Mouse (Mus musculus) fibroblast of lung, adult 2 months (primary cell): ENCODE measurements around the gene Clpp.
A peak's percentile ranks its signal among the peaks of the same experiment; 100 is the strongest.

Source experiments
- DNase-seq: peaks from one replicate; pipeline ENCODE4 v3.0.0-alpha.2; 2011; ENCODE audit warnings: low read depth

Clpp gene

GRCm38 (mm10) chr17:56990115-56990746, at the start of gene Clpp:
Gene Clpp (plus strand): TSS chr17:56990305.
- DNase-seq, result peak; percentile 92

DNA sequence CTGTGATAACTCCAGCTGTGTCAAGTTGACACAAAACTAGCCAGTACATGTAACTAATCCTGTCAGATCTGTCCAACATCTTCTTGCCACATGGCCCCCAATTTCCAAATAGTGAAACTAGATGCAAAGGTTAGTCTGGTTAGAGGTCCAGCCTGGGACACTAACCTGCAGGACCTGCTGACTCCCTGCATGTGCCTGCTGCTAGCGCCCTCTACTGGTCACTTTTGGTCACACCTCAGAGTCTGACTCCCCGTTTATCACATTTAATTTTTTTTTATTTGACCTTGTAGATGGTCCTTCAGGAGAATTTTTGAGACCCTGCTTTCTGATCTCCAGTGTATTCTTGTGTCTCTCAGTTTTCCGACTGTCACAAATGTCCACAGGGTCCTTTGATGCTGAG, 39.2 kb upstream of the Clpp start:
- DNase-seq, result no peak

GRCm38 (mm10) chr17:56952639-56953038, 37.5 kb upstream of the Clpp start:
- no peak for DNase-seq

- no peak for DNase-seq
Observed at GRCm38 (mm10) chr17:56954871-56955270, 35.2 kb upstream of the Clpp start.

- no peak for DNase-seq
Observed at GRCm38 (mm10) chr17:56957763-56958429, 32.2 kb upstream of the Clpp start.

- no peak for DNase-seq
Observed at GRCm38 (mm10) chr17:56958667-56959066, 31.4 kb upstream of the Clpp start.

GRCm38 (mm10) chr17:56961880-56962279, 28.2 kb upstream of the Clpp start:
- DNase-seq, result no peak

DNA sequence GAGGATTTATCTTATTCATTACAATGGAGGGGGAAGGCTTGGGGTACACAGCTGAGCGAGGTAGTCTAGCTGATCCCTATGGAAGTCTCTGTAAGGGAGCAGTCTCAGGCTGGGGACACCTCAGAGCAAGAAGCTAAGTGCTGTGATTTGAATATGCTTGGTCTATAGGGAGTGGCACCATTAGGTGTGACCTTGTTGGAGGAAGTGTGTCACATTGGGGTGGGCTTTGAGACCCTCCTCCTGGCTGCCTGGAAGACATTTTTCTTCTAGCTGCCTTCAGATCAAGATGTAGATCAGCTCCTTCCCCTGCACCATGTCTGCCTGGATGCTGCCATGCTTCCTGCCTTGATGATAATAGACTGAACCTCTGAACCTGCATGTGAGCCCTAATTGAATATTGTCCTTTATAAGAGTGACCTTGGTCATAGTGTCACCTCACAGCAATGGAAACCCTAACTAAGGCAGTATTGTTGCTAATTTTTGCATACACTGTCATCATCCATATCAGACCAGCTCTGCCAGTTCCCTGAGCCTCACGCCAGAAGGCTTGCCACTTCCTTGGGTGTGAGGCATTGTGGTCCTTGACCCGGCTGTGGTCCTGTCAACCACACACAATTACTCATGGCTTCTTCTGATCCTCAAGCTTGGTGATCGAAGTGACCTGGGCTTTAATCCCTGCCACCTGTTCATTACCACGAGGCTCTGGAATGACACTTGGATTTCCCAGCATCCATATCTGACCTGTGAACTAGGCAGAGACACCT, 27.3 kb upstream of the Clpp start:
- no peak for DNase-seq

GRCm38 (mm10) chr17:56963646-56964045, 26.5 kb upstream of the Clpp start:
- DNase-seq, result no peak

DNA sequence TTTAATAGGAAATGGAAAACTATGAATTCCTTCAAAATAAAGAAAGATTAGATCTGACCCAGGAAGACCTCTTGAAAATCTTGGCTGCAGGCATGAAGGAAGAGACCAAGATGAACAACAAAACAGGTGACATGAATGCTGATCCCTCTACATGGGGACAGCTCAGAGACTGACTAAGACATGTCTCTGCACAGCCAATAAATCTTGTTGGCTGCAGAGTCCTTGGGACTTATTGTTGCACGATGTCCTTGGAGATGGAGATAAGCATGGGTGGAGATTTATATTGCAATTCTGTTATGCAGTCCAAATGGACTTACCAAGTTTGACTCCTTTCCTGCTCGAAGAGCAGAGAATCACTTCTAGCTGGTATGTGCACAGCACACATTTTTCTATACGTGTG, 20.8 kb upstream of the Clpp start:
- no peak for DNase-seq

GRCm38 (mm10) chr17:56970081-56970480, 20.0 kb upstream of the Clpp start:
- DNase-seq, result no peak

DNA sequence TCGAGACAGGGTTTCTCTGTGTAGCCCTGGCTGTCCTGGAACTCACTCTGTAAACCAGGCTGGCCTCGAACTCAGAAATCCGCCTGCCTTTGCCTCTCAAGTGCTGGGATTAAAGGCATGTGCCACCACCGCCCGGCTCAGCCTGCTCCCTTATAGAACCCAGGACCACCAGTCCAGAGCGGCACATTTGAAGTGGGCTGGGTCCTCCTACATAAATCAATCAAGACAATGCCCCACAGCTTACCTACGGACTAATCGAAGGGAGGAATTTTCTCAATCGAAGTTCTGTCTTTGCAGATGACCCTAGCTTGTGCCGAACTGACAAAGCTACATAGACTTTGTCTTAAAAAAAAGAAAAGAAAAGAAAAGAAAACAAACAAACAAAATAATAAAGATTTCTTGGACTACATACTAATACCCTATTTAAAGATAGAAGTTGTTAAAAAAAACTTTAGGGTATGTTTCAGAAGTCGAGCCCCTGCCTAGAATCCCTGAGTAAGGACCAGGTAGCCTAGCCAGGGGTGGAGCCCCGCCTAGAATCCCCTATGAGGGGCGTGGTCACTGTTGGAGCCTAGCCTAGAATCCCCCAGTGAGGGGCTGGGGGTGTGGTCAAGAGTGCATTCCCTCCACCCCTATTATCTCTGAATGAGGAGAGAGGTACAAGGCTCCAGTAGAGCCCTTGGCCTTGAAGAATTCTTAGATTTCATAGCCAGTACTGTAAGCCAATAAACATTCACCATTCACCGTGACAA, 16.0 kb upstream of the Clpp start:
- no peak for DNase-seq

- DNase-seq, result no peak
Observed at GRCm38 (mm10) chr17:56974708-56975240, 15.3 kb upstream of the Clpp start.

- no peak for DNase-seq
Observed at GRCm38 (mm10) chr17:56975391-56975790, 14.7 kb upstream of the Clpp start.

GRCm38 (mm10) chr17:56976531-56977390, 13.3 kb upstream of the Clpp start:
- no peak for DNase-seq

- no peak for DNase-seq
Observed at GRCm38 (mm10) chr17:56979524-56979923, 10.6 kb upstream of the Clpp start.

DNA sequence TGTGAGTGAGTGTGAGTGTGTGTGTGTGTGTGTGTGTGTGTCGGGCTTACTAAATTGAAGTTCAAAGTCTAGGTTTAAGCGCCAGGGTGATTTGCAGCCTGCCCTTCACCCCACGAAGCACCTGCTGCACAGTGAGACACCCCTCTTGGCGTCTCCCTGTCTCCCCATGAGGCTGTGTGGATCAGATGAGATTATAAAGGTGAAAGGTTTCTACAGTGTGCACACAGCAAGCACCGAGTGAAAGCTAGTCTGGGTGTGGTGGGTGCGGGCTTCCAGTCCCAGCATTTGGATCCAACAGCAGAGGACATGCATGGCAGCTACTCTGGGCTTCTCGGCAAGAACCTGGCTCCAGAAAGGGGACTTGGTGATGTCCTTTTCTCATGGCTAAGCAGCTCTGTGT, 9.1 kb upstream of the Clpp start:
- DNase-seq, result no peak

- DNase-seq, result no peak
Observed at GRCm38 (mm10) chr17:56982013-56982412, 8.1 kb upstream of the Clpp start, which contains the start of gene Acer1. Gene Acer1 (minus strand): TSS chr17:56982126.

DNA sequence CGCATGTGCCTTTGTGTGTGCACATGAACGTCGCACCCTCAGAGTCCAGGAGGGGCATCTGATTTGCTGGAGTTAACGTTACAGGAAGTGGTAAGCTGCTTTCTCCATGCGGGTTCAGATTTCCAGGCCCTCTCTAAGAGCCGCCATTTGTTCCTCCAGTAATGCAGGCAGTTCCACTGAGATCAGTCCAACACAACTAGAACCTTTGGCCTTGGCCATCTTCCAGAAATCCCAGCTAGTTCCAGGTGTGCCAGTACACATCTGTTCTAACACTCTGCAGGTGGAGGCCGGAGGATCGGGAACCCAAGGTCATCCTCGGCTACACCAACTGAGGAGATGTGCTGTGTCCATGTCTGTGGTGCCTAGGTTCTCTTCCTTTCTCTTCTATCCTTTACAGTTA, 5.2 kb upstream of the Clpp start:
- no peak for DNase-seq

DNA sequence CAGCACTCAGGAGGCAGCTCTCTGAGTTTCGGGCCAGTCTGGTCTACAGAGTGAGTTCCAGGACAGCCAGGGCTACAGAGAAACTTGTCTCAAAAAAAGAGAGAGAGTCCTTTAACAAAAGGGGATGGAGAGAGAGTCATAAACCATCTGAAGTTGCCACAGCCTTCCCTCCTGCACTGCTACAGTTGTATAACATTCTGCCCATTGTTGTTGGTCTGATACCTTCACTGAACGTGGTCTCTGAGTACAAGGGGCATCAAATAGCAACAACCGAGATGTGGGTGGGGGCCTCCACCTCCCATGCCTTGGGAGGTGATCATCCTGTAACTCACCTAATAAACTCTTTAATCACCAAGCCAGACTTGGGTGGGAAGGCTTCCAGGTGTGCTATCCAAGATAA, 4.4 kb upstream of the Clpp start:
- no peak for DNase-seq

DNA sequence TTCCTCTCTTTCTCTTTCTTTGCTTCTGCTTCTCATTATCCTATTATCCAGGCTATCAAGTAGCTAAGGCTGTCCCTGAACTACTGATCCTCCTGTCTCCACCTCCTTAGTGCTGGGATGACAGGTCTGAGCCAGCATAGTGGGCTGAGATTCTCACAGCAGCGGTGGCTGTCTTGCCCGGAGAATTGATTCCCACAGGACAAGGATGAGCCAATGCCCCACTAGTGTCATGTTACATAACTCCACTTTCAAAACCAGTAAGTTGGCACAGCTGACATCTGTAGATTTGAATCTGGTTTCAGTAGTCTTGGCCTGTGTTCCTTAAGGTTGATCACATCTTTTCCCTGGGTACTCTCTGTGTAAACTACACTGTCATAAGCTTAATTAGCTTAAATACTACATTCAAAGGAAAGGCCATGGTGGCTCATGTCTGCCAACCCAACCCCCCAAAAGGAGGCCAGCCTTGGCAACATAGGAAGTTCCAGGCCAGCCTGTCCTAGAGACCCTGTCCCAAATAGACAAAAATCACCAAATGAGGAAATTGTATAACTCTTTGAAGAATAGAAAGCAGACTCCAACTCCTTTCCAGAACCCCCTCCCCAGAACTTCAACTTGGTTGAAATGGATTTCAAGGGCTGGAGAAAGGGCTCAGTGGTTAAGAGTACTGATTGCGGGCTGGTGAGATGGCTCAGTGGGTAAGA, 3.9 kb upstream of the Clpp start:
- DNase-seq, result no peak
